Mouse (Mus musculus) liver, adult 2 months (tissue): ENCODE data around the gene Rsu1.

ENCODE experiments used
- CTCF ChIP-seq: fragments of 200-500 bp; IDR thresholded peaks from 2 replicates; pipeline ENCODE4 v1.5.1; 2011; ENCODE audit warnings: low read depth, low read length, control low read depth
- POLR2A ChIP-seq: fragments of 200-500 bp; IDR thresholded peaks from 2 replicates; pipeline ENCODE4 v1.6.1; 2011; ENCODE audit warnings: low read length, control low read depth; ENCODE audit not compliant: insufficient read depth; ENCODE audit errors: extremely low read depth

GRCm38 (mm10) chr2:13218112-13218511 is 53.1 kb downstream of the Rsu1 start:
- TF ChIP-seq CTCF = no peak
- TF ChIP-seq POLR2A = no peak
